Mouse (Mus musculus): ENCODE data around the gene Nsun4.

DNA sequence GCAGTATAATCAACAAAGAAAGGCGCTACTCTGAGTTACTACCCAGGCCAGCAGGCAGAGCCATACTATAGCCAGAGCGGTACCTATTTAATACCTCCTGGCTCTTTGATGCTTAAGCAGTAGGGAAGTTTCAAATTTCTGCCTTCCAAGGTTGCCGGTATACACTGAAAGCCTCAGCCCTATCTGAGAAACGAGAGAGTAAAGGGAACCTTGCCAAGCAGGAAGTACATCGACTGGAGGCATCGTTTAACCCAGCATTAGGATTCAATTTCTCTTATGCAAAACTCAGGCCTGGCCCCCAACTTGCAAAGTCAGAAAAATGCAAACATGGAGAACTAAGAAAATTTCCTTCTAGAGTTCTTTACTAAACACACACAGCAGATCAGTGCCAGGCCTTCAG, 16.4 kb upstream of the Nsun4 start:
- TF ChIP-seq CTCF (IDR thresholded peaks at IDR 0.05; ENCODE audit: borderline replicate concordance, control insufficient read depth, extremely low read depth, insufficient read depth, low read length, poor library complexity) (no peak), POLR2A (IDR thresholded peaks at IDR 0.05; ENCODE audit: control insufficient read depth, extremely low read depth, insufficient read depth, low read length, poor library complexity) (no peak)
